Comparison of ENCODE assay signal across 8 mouse cellular contexts in the genomic region with DNA sequence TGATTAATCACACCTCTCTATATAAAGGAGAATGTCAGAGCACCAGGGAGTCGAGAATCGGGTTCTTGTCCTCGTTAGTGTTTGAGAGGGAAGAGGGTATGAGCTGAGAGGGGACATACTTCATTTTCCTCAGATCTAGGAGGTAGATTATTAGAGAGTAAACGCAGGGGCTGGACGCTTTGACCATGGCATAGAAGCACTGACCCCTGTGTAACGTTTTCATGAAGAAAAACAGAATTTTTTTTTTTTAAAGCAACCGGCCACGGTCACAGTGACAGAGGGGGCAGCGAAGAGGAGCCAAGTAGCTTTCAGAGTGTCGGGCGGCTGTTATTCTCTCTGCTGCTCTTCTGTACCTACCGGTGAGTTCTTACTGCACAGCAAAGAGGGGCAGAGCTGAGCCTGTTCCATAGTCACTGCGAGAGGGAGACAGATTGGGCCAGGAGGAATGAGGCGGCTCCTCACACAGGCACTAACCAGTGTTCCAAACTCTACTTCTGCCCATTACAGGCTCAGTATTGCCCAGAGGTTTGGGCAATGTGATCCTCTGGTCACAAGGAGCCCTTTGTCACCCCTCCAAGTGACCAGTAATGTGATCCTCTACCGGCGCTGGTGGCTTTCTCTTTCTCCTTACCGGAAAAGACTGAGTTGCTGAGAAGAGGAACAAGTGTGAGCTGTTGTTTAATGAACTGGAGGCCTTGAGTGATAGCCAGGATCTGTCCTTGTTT. TPM values are rescaled to one million over a fixed set of nuclear protein-coding genes. Genes with fewer than 3 reads are reported as not detected.
A peak's percentile ranks its signal among the peaks of the same experiment; 100 is the strongest.
DNase-seq lines count a peak whose midpoint lies in the region; ATAC-seq and TF ChIP-seq lines count a peak whose summit lies in the region.

No protein-coding gene starts in this region.

- H3K9ac ChIP-seq in heart, embryonic 16.5 days (ENCODE audit: low read length), result peak overlapping the region; percentile 76
- peak overlapping the region; percentile 36 for H3K9ac ChIP-seq in lung, embryonic 15.5 days
- peak overlapping the region; percentile 46 for H3K9ac ChIP-seq in neural tube, embryonic 14.5 days (replicated peaks; ENCODE audit: low read depth, low read length)

- H3K27me3 ChIP-seq in heart, embryonic 16.5 days (ENCODE audit: control insufficient read depth, insufficient read depth, low read length), result no peaks in the 10 kb centered on the region
- H3K27me3 ChIP-seq in lung, embryonic 15.5 days, result no peaks in the 10 kb centered on the region
- 0 out of 2 replicates have a peak, but pooled peaks cover 2% of the 10 kb centered on the region for H3K27me3 ChIP-seq in neural tube, embryonic 14.5 days (ENCODE audit: control insufficient read depth, insufficient read depth, low read length)

- WGBS in heart, embryonic 16.5 days, result 7% methylated on average over 17 of the region's 17 CpGs
- 9% methylated on average over 17 of the region's 17 CpGs for WGBS in lung, embryonic 15.5 days
- WGBS in neural tube, embryonic 14.5 days, result 11% methylated on average over 17 of the region's 17 CpGs

- peak overlapping the region; percentile 82 for H3K4me2 ChIP-seq in heart, embryonic 16.5 days (ENCODE audit: low read depth, low read length)
- H3K4me2 ChIP-seq in lung, embryonic 15.5 days, result peak overlapping the region; percentile 78
- peak overlapping the region; percentile 70 for H3K4me2 ChIP-seq in neural tube, embryonic 14.5 days (ENCODE audit: low read depth, low read length)

- H3K27ac ChIP-seq in embryonic fibroblast, embryonic 13.5 days (ENCODE audit: insufficient read depth, low read length), result peak overlapping the region; percentile 98
- H3K27ac ChIP-seq in heart, embryonic 16.5 days (ENCODE audit: low read length), result peak overlapping the region; percentile 81
- H3K27ac ChIP-seq in lung, embryonic 15.5 days, result peak overlapping the region; percentile 74
- H3K27ac ChIP-seq in neural tube, embryonic 14.5 days (ENCODE audit: low read depth, low read length), result no peak overlapping the region

- peak; percentile 66 for TF ChIP-seq POLR2A in embryonic fibroblast, embryonic 13.5 days (IDR thresholded peaks at IDR 0.05; ENCODE audit: low read depth, low read length)

- no peaks in the 10 kb centered on the region for H3K9me3 ChIP-seq in heart, embryonic 16.5 days (replicated peaks; ENCODE audit: control insufficient read depth, low read length)
- H3K9me3 ChIP-seq in lung, embryonic 15.5 days, result no peaks in the 10 kb centered on the region
- H3K9me3 ChIP-seq in neural tube, embryonic 14.5 days (ENCODE audit: control insufficient read depth, low read length), result no peaks in the 10 kb centered on the region

- DNase-seq in adrenal gland, adult (ENCODE audit: inconsistent age in 2 of 2, low spot score in 1 of 2), result peak; percentile 66 to 91
- DNase-seq in adrenal gland, postnatal 4 days (ENCODE audit: low spot score in 2 of 2), result no peak
- DNase-seq in R1 (ENCODE audit: low read depth, low spot score), result peak; percentile 24
- peak; percentile 46 for DNase-seq in kidney, postnatal 14 days

- H3K4me1 ChIP-seq in embryonic fibroblast, embryonic 13.5 days (ENCODE audit: control insufficient read depth, insufficient read depth, low read length), result peaks cover 7% of the 10 kb centered on the region; the same call in 1 of the 2 replicates
- peaks cover 21% of the 10 kb centered on the region for H3K4me1 ChIP-seq in heart, embryonic 16.5 days (ENCODE audit: control insufficient read depth, insufficient read depth, low read length)
- H3K4me1 ChIP-seq in lung, embryonic 15.5 days, result peaks cover 36% of the 10 kb centered on the region
- H3K4me1 ChIP-seq in neural tube, embryonic 14.5 days (ENCODE audit: control insufficient read depth, insufficient read depth, low read length), result no peaks in the 10 kb centered on the region; the same call in 1 of the 2 replicates

- ATAC-seq in heart, embryonic 16.5 days (replicated peaks; ENCODE audit: extremely low read depth, insufficient read depth, low FRiP score), result peak; percentile 26; the same call in 1 of the 2 replicates
- ATAC-seq in lung, embryonic 15.5 days (ENCODE audit: borderline replicate concordance, extremely low read depth, low FRiP score, low TSS enrichment), result no peak
- 0 out of 2 replicates have a peak, but pooled peaks have one; percentile 26 for ATAC-seq in neural tube, embryonic 14.5 days (ENCODE audit: low read depth)

- no peaks in the 10 kb centered on the region for H3K36me3 ChIP-seq in heart, embryonic 16.5 days (ENCODE audit: control insufficient read depth, insufficient read depth)
- H3K36me3 ChIP-seq in lung, embryonic 15.5 days, result no peaks in the 10 kb centered on the region
- no peaks in the 10 kb centered on the region for H3K36me3 ChIP-seq in neural tube, embryonic 14.5 days (ENCODE audit: control insufficient read depth, insufficient read depth, low read length)

- peak overlapping the region; percentile 74 for H3K4me3 ChIP-seq in embryonic fibroblast, embryonic 13.5 days (ENCODE audit: insufficient read depth, low read length)
- peak overlapping the region; percentile 60 for H3K4me3 ChIP-seq in heart, embryonic 16.5 days (ENCODE audit: low read length)
- H3K4me3 ChIP-seq in lung, embryonic 15.5 days, result peak overlapping the region; percentile 52
- H3K4me3 ChIP-seq in neural tube, embryonic 14.5 days (ENCODE audit: low read depth, low read length), result peak overlapping the region; percentile 36

- no peak for TF ChIP-seq CTCF in embryonic fibroblast, embryonic 13.5 days (IDR thresholded peaks at IDR 0.05; ENCODE audit: borderline replicate concordance, insufficient read depth, low read length)

RNA-seq across cellular contexts. Expression of a gene that starts 0.5 kb away (rescaled TPM):
- total RNA-seq in adrenal gland, postnatal 4 days (2021), result 10 to 100 TPM; 17.3 to 20.1 TPM
- polyA plus RNA-seq in embryonic fibroblast, embryonic 13.5 days (2011; ENCODE audit: insufficient read length, low read depth, missing spikeins), result 36.5 and 61.8 TPM in 2 replicates
- polyA plus RNA-seq in heart, embryonic 16.5 days (2015; fragmentation: Nextera tagmentation; extraction: Ambion mirVana), result 11.6 and 14.5 TPM in 2 replicates
- polyA plus RNA-seq in lung, embryonic 15.5 days (2015; fragmentation: Nextera tagmentation; extraction: Ambion mirVana), result 9.6 and 11.8 TPM in 2 replicates
- polyA plus RNA-seq in neural tube, embryonic 14.5 days (2014; fragmentation: Nextera tagmentation; extraction: Ambion mirVana), result 3.1 and 3.6 TPM in 2 replicates

RNA-seq across cellular contexts. Expression of a gene that starts 30.0 kb away (rescaled TPM):
- total RNA-seq in adrenal gland, postnatal 4 days (2021), result under 1 TPM; 0.73 to 0.96 TPM
- polyA plus RNA-seq in embryonic fibroblast, embryonic 13.5 days (2011; ENCODE audit: insufficient read length, low read depth, missing spikeins), result not detected in 2 replicates
- polyA plus RNA-seq in heart, embryonic 16.5 days (2015; fragmentation: Nextera tagmentation; extraction: Ambion mirVana), result 0.15 and 0.28 TPM in 2 replicates
- 0.25 and 0.30 TPM in 2 replicates for polyA plus RNA-seq in lung, embryonic 15.5 days (2015; fragmentation: Nextera tagmentation; extraction: Ambion mirVana)
- 0.12 and 0.22 TPM in 2 replicates for polyA plus RNA-seq in neural tube, embryonic 14.5 days (2014; fragmentation: Nextera tagmentation; extraction: Ambion mirVana)

RNA-seq across cellular contexts. Expression of a gene that starts 45.5 kb away (rescaled TPM):
- total RNA-seq in adrenal gland, postnatal 4 days (2021), result 1 to 10 TPM; 5.3 to 5.4 TPM
- polyA plus RNA-seq in embryonic fibroblast, embryonic 13.5 days (2011; ENCODE audit: insufficient read length, low read depth, missing spikeins), result 40.5 and 61.2 TPM in 2 replicates
- polyA plus RNA-seq in heart, embryonic 16.5 days (2015; fragmentation: Nextera tagmentation; extraction: Ambion mirVana), result 0.55 and 0.66 TPM in 2 replicates
- polyA plus RNA-seq in lung, embryonic 15.5 days (2015; fragmentation: Nextera tagmentation; extraction: Ambion mirVana), result 3.0 and 8.2 TPM in 2 replicates
- 3.0 TPM in 2 replicates for polyA plus RNA-seq in neural tube, embryonic 14.5 days (2014; fragmentation: Nextera tagmentation; extraction: Ambion mirVana)

RNA-seq across cellular contexts. Expression of a gene that starts 46.0 kb away (rescaled TPM):
- 10 to 100 TPM in 1 of 2 experiments, 1 to 10 TPM in 1; 9.5 to 14.2 TPM for total RNA-seq in adrenal gland, postnatal 4 days (2021)
- 16.0 and 19.1 TPM in 2 replicates for polyA plus RNA-seq in embryonic fibroblast, embryonic 13.5 days (2011; ENCODE audit: insufficient read length, low read depth, missing spikeins)
- 0.89 and 0.98 TPM in 2 replicates for polyA plus RNA-seq in heart, embryonic 16.5 days (2015; fragmentation: Nextera tagmentation; extraction: Ambion mirVana)
- 0.54 and 1.1 TPM in 2 replicates for polyA plus RNA-seq in lung, embryonic 15.5 days (2015; fragmentation: Nextera tagmentation; extraction: Ambion mirVana)
- polyA plus RNA-seq in neural tube, embryonic 14.5 days (2014; fragmentation: Nextera tagmentation; extraction: Ambion mirVana), result 1.5 and 2.0 TPM in 2 replicates

RNA-seq across cellular contexts. Expression of a gene that starts 54.8 kb away (rescaled TPM):
- 10 to 100 TPM; 62.4 to 69.7 TPM for total RNA-seq in adrenal gland, postnatal 4 days (2021)
- 27.2 and 40.7 TPM in 2 replicates for polyA plus RNA-seq in embryonic fibroblast, embryonic 13.5 days (2011; ENCODE audit: insufficient read length, low read depth, missing spikeins)
- polyA plus RNA-seq in heart, embryonic 16.5 days (2015; fragmentation: Nextera tagmentation; extraction: Ambion mirVana), result 4.2 and 4.3 TPM in 2 replicates
- 5.4 and 5.7 TPM in 2 replicates for polyA plus RNA-seq in lung, embryonic 15.5 days (2015; fragmentation: Nextera tagmentation; extraction: Ambion mirVana)
- polyA plus RNA-seq in neural tube, embryonic 14.5 days (2014; fragmentation: Nextera tagmentation; extraction: Ambion mirVana), result 5.1 and 5.6 TPM in 2 replicates

Comparison
In these comparisons a context has a peak if more than half of its experiments do, and no peak if none do; other contexts are left out.
1. DNase-seq: peak in adrenal gland, adult (2 of 2), R1 (single experiment) and kidney, postnatal 14 days (single experiment); none in adrenal gland, postnatal 4 days (0 of 2).
2. Peak in every context shown above with its lines, with median percentiles within 50 percentile points of each other: H3K4me3 ChIP-seq, H3K4me2 ChIP-seq and H3K9ac ChIP-seq.